Mouse (Mus musculus): ENCODE measurements around the gene Tfam. TPM values are rescaled to one million over a fixed set of nuclear protein-coding genes. Genes with fewer than 3 reads are reported as not detected.

Tfam gene
- polyA plus RNA-seq, 1 experiment from 2014 or later, result 62.6 TPM

DNA sequence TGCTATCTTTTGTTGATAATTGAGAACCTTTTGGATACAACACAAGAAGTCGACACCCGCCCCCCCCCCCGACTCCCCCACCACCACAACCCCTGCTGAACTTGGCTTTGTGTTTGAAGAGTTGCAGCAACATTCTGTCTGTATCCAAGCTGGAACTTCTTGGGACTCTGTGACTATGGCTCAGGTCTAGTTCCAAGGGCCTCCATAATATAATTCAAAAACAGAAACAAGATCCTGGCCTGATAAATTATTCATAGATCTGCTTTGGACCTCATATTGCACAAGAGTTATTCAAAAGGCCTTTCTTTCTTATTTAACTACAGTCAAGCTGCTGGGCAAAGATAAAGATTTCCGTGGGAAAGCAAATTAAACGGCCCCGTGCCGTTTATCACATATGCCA lies 44.8 kb downstream of the Tfam start:
- H3K9me3 ChIP-seq (replicated peaks; ENCODE audit: control insufficient read depth, low read length), result no peaks in the 10 kb centered on the region
- ATAC-seq (replicated peaks; ENCODE audit: insufficient number of reproducible peaks, low FRiP score, low TSS enrichment), result no peak
- WGBS (ENCODE audit: insufficient replicate concordance), result 50% methylated on average over 7 of the region's 7 CpGs
- H3K4me2 ChIP-seq, result peak overlapping the region; percentile 47
- no peaks in the 10 kb centered on the region for H3K36me3 ChIP-seq (ENCODE audit: control insufficient read depth, insufficient read depth, low read length)
- no peak overlapping the region for H3K9ac ChIP-seq (ENCODE audit: low read depth, low read length)
- no peaks in the 10 kb centered on the region for H3K27me3 ChIP-seq (ENCODE audit: control insufficient read depth, insufficient read depth, low read length)
- no peak overlapping the region for H3K27ac ChIP-seq (ENCODE audit: low read depth, low read length)
- H3K4me1 ChIP-seq (ENCODE audit: control insufficient read depth, insufficient read depth, low read length), result peaks cover 13% of the 10 kb centered on the region
- no peak overlapping the region for H3K4me3 ChIP-seq (ENCODE audit: low read depth, low read length)

DNA sequence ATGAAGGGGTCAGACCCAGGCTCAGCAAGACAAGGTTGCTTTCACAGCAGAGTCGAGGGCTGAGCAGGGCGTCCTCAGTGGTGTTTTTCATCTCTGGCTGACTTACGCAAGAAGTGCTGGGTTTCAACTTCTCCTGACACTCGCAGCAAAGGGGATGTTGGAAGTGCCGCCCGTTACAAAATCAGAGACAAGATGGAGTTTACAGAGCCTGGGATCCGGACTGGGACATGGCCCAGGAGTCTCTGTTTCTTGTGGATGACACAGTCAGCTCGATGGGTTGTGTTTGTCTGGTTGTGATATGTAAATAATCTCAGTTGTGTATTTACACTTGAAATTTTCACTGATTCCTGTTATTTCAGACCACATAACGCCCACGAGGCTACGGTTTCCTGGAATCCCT lies 45.2 kb downstream of the Tfam start:
- peak overlapping the region; percentile 47 for H3K4me2 ChIP-seq
- H3K27ac ChIP-seq (ENCODE audit: low read depth, low read length), result peak overlapping the region; percentile 47; the same call in 1 of the 2 replicates
- H3K4me1 ChIP-seq (ENCODE audit: control insufficient read depth, insufficient read depth, low read length), result peaks cover 13% of the 10 kb centered on the region
- no peak for ATAC-seq (replicated peaks; ENCODE audit: insufficient number of reproducible peaks, low FRiP score, low TSS enrichment)
- 29% methylated on average over 11 of the region's 11 CpGs for WGBS (ENCODE audit: insufficient replicate concordance)
- H3K27me3 ChIP-seq (ENCODE audit: control insufficient read depth, insufficient read depth, low read length), result no peaks in the 10 kb centered on the region
- no peaks in the 10 kb centered on the region for H3K9me3 ChIP-seq (replicated peaks; ENCODE audit: control insufficient read depth, low read length)
- H3K9ac ChIP-seq (ENCODE audit: low read depth, low read length), result no peak overlapping the region
- no peaks in the 10 kb centered on the region for H3K36me3 ChIP-seq (ENCODE audit: control insufficient read depth, insufficient read depth, low read length)
- H3K4me3 ChIP-seq (ENCODE audit: low read depth, low read length), result no peak overlapping the region

DNA sequence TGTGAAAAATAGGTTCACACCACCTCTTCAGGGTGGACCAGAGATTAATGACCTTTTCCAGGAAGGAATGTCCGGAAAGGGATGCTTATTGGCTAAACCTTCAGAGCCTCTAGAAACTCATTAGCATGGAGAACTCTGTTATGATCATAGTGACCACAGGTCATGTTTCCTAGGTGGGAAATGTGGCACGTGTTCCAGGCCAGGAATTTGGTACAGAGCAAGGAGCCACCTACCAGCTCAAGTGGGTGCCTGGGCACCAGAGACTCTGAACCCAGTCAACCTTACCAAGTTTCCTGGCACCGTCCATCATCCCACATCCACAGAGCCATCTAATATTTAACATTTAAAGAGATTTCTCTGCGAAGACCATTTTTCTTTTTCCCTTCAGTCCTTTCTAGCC lies 49.4 kb downstream of the Tfam start:
- no peak for ATAC-seq (replicated peaks; ENCODE audit: insufficient number of reproducible peaks, low FRiP score, low TSS enrichment)
- WGBS (ENCODE audit: insufficient replicate concordance), result 81% methylated on average over 4 of the region's 4 CpGs
- Histone ChIP-seq H3K4me2 (no peak overlapping the region), H3K4me3 (ENCODE audit: low read depth, low read length) (no peak overlapping the region), H3K4me1 (ENCODE audit: control insufficient read depth, insufficient read depth, low read length) (peaks cover 11% of the 10 kb centered on the region), H3K36me3 (ENCODE audit: control insufficient read depth, insufficient read depth, low read length) (no peaks in the 10 kb centered on the region), H3K9ac (ENCODE audit: low read depth, low read length) (no peak overlapping the region), H3K9me3 (replicated peaks; ENCODE audit: control insufficient read depth, low read length) (no peaks in the 10 kb centered on the region), H3K27me3 (ENCODE audit: control insufficient read depth, insufficient read depth, low read length) (no peaks in the 10 kb centered on the region), H3K27ac (ENCODE audit: low read depth, low read length) (no peak overlapping the region)

DNA sequence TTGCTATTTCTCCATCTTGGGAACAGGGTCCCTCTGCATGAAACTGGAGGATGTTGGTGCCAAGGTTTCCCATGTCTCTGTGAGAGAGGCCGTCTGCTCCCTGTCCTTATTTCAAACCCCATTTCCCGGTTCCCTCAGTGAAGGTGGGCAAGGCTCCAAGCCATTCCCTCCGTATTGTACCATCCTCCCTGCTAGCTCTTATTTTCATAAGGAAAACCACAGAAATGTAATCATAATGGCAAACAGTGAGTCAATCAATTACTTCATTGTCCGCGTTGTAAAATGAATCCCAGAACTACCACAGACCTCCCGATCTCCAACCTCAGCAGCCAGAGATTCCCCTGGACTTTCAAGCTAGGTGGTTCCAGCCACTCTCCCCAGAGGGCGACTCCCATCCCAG lies 53.0 kb downstream of the Tfam start:
- Histone ChIP-seq H3K9me3 (replicated peaks; ENCODE audit: control insufficient read depth, low read length) (no peaks in the 10 kb centered on the region; the same call in 1 of the 2 replicates), H3K4me1 (ENCODE audit: control insufficient read depth, insufficient read depth, low read length) (peaks cover 4% of the 10 kb centered on the region), H3K27ac (ENCODE audit: low read depth, low read length) (no peak overlapping the region), H3K36me3 (ENCODE audit: control insufficient read depth, insufficient read depth, low read length) (no peaks in the 10 kb centered on the region), H3K4me3 (ENCODE audit: low read depth, low read length) (no peak overlapping the region), H3K27me3 (ENCODE audit: control insufficient read depth, insufficient read depth, low read length) (no peaks in the 10 kb centered on the region), H3K4me2 (no peak overlapping the region), H3K9ac (ENCODE audit: low read depth, low read length) (no peak overlapping the region)
- no peak for ATAC-seq (replicated peaks; ENCODE audit: insufficient number of reproducible peaks, low FRiP score, low TSS enrichment)
- 88% methylated on average over 7 of the region's 7 CpGs for WGBS (ENCODE audit: insufficient replicate concordance)

GRCm38 (mm10) chr10:71183339-71184031 lies 54.6 kb downstream of the Tfam start:
- H3K27me3 ChIP-seq (ENCODE audit: control insufficient read depth, insufficient read depth, low read length), result no peaks in the 10 kb centered on the region
- no peak overlapping the region for H3K27ac ChIP-seq (ENCODE audit: low read depth, low read length)
- no peak overlapping the region for H3K4me3 ChIP-seq (ENCODE audit: low read depth, low read length)
- no peak overlapping the region for H3K4me2 ChIP-seq
- no peak for ATAC-seq (replicated peaks; ENCODE audit: insufficient number of reproducible peaks, low FRiP score, low TSS enrichment)
- no peaks in the 10 kb centered on the region; the same call in 1 of the 2 replicates for H3K9me3 ChIP-seq (replicated peaks; ENCODE audit: control insufficient read depth, low read length)
- H3K4me1 ChIP-seq (ENCODE audit: control insufficient read depth, insufficient read depth, low read length), result peaks cover 4% of the 10 kb centered on the region
- 27% methylated on average over 7 of the region's 7 CpGs for WGBS (ENCODE audit: insufficient replicate concordance)
- no peak overlapping the region for H3K9ac ChIP-seq (ENCODE audit: low read depth, low read length)
- no peaks in the 10 kb centered on the region for H3K36me3 ChIP-seq (ENCODE audit: control insufficient read depth, insufficient read depth, low read length)

DNA sequence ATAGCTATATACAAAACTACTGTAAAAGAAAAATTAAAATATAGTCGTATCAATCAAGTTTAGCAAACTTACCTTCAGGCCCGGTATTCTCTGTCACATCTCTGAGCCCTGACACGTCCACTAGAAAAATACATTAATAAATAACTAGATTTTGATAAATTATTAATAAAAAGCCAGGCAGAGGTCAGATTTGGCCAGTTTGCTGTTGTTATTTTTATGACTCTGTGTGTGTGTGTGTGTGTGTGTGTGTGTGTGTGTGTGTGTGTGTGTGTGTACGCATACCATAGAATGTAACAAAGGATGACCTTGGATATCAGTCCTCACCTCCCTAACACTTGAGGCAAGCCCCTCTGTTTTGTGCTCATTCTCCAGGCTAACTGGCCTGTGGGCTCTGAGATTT lies 56.1 kb downstream of the Tfam start:
- no peak overlapping the region for H3K4me2 ChIP-seq
- H3K9me3 ChIP-seq (replicated peaks; ENCODE audit: control insufficient read depth, low read length), result no peaks in the 10 kb centered on the region; the same call in 1 of the 2 replicates
- peaks cover 4% of the 10 kb centered on the region for H3K4me1 ChIP-seq (ENCODE audit: control insufficient read depth, insufficient read depth, low read length)
- no peak overlapping the region for H3K27ac ChIP-seq (ENCODE audit: low read depth, low read length)
- no peak overlapping the region for H3K9ac ChIP-seq (ENCODE audit: low read depth, low read length)
- no peaks in the 10 kb centered on the region for H3K36me3 ChIP-seq (ENCODE audit: control insufficient read depth, insufficient read depth, low read length)
- ATAC-seq (replicated peaks; ENCODE audit: insufficient number of reproducible peaks, low FRiP score, low TSS enrichment), result no peak
- WGBS (ENCODE audit: insufficient replicate concordance), result 83% methylated on average over 4 of the region's 4 CpGs
- no peak overlapping the region for H3K4me3 ChIP-seq (ENCODE audit: low read depth, low read length)
- H3K27me3 ChIP-seq (ENCODE audit: control insufficient read depth, insufficient read depth, low read length), result no peaks in the 10 kb centered on the region

GRCm38 (mm10) chr10:71181091-71181490 lies 57.0 kb downstream of the Tfam start:
- WGBS (ENCODE audit: insufficient replicate concordance), result 76% methylated on average over 2 of the region's 2 CpGs
- no peaks in the 10 kb centered on the region for H3K27me3 ChIP-seq (ENCODE audit: control insufficient read depth, insufficient read depth, low read length)
- H3K9me3 ChIP-seq (replicated peaks; ENCODE audit: control insufficient read depth, low read length), result no peaks in the 10 kb centered on the region; the same call in 1 of the 2 replicates
- no peak overlapping the region for H3K4me3 ChIP-seq (ENCODE audit: low read depth, low read length)
- no peaks in the 10 kb centered on the region for H3K36me3 ChIP-seq (ENCODE audit: control insufficient read depth, insufficient read depth, low read length)
- ATAC-seq (replicated peaks; ENCODE audit: insufficient number of reproducible peaks, low FRiP score, low TSS enrichment), result no peak
- H3K27ac ChIP-seq (ENCODE audit: low read depth, low read length), result no peak overlapping the region
- H3K4me1 ChIP-seq (ENCODE audit: control insufficient read depth, insufficient read depth, low read length), result peaks cover 4% of the 10 kb centered on the region
- H3K4me2 ChIP-seq, result no peak overlapping the region
- no peak overlapping the region for H3K9ac ChIP-seq (ENCODE audit: low read depth, low read length)

DNA sequence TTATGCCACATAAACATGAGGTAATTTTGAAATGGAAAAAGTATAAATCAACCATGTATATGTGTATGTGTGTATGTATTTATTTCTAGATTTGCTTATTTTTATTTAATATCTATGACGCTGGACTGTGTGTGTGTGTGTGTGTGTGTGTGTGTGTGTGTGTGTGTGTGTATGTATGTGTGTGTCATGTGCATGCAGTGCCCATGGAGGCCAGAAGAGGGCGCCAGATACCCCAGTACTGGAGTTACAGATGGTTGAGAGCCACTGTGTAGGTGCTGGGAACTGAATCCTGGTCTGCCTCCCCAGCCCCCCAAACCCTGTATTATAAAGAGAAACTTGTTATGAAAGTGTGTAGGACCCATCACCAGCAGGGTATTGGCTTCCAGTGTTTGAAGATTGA lies 58.0 kb downstream of the Tfam start:
- H3K36me3 ChIP-seq (ENCODE audit: control insufficient read depth, insufficient read depth, low read length), result no peaks in the 10 kb centered on the region
- ATAC-seq (replicated peaks; ENCODE audit: insufficient number of reproducible peaks, low FRiP score, low TSS enrichment), result no peak
- H3K27me3 ChIP-seq (ENCODE audit: control insufficient read depth, insufficient read depth, low read length), result no peaks in the 10 kb centered on the region
- H3K4me3 ChIP-seq (ENCODE audit: low read depth, low read length), result no peak overlapping the region
- no peak overlapping the region for H3K27ac ChIP-seq (ENCODE audit: low read depth, low read length)
- no peak overlapping the region for H3K9ac ChIP-seq (ENCODE audit: low read depth, low read length)
- no peaks in the 10 kb centered on the region; the same call in 1 of the 2 replicates for H3K9me3 ChIP-seq (replicated peaks; ENCODE audit: control insufficient read depth, low read length)
- WGBS (ENCODE audit: insufficient replicate concordance), result 68% methylated on average over 2 of the region's 2 CpGs
- no peak overlapping the region for H3K4me2 ChIP-seq
- peaks cover 4% of the 10 kb centered on the region for H3K4me1 ChIP-seq (ENCODE audit: control insufficient read depth, insufficient read depth, low read length)

DNA sequence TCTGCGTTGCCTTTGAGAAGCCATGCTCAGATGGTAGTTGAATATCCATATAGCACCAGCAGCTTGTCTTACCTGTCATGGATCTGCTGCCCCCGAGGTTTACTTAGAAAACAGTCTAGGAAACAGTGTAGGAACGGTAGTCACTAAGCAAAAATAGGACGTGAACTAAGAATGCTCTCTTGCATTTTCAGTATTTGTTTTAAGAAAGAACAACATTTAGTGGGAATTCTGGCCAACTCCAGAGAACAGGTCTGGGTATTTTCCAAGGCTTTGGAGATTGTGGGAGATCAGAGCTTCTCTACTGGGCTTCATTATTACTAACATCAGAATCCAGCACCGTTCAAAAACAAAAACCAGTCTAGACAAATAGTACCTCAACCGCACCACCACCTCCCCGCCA lies 60.9 kb downstream of the Tfam start:
- Histone ChIP-seq H3K27me3 (ENCODE audit: control insufficient read depth, insufficient read depth, low read length) (no peaks in the 10 kb centered on the region), H3K4me2 (no peak overlapping the region), H3K4me3 (ENCODE audit: low read depth, low read length) (no peak overlapping the region), H3K9me3 (replicated peaks; ENCODE audit: control insufficient read depth, low read length) (no peaks in the 10 kb centered on the region; the same call in 1 of the 2 replicates), H3K36me3 (ENCODE audit: control insufficient read depth, insufficient read depth, low read length) (no peaks in the 10 kb centered on the region), H3K27ac (ENCODE audit: low read depth, low read length) (no peak overlapping the region), H3K9ac (ENCODE audit: low read depth, low read length) (no peak overlapping the region), H3K4me1 (ENCODE audit: control insufficient read depth, insufficient read depth, low read length) (no peaks in the 10 kb centered on the region)
- no peak for ATAC-seq (replicated peaks; ENCODE audit: insufficient number of reproducible peaks, low FRiP score, low TSS enrichment)
- whole genome bisulfite sequencing (ENCODE audit: insufficient replicate concordance), result 62% methylated on average over 7 of the region's 7 CpGs
